Mouse (Mus musculus) gastrocnemius, adult 8-10 months (tissue): ENCODE results near the gene Avpr2. TPM values are rescaled to one million over a fixed set of nuclear protein-coding genes. Genes with fewer than 3 reads are reported as not detected.
A peak's percentile ranks its signal among the peaks of the same experiment; 100 is the strongest.

ENCODE experiments used
- DNase-seq, 2 experiments: peaks; one replicate each; pipeline ENCODE4 v3.0.0; 2022; ENCODE audit warnings: low spot score in 2 of 2
- total RNA-seq, 4 experiments: library from RNA; stranded (reverse); gene quantifications; 2 replicates each; pipeline ENCODE4 v1.2.4; 2022

Avpr2 gene
- not detected for total RNA-seq

DNA sequence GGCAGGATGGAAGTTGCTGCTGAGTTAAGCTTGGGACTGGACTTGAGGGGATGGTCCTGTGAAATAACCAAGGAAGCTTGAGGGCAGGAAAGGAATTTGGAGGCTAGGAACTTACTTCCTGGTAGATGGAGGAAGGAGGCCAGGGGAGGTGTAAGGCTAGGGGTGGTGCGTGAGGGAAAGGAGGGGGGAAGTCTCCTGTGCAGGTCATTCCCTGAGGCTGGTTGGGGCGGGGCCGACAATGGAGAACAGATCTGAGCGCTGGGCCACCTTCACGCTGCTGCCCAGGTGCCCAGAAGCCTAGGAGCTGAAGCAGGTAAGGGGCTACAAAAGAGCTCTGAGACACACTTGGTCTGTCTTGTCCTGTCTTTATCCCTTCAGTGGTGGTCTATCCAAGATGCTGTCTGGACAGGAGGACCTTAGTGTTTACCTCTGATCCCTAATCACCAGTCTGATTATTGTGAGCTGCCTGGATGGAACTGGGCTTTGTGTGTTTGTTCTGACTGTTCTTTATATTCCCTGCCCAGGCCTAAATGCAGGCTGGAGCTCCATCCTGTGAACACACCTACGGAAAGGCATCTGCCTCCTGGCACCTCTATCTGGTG lies at the start of gene Avpr2:
Avpr2 (plus strand) TSS at position 552 of the 602 bp plus-strand sequence.
- no peak for DNase-seq

DNA sequence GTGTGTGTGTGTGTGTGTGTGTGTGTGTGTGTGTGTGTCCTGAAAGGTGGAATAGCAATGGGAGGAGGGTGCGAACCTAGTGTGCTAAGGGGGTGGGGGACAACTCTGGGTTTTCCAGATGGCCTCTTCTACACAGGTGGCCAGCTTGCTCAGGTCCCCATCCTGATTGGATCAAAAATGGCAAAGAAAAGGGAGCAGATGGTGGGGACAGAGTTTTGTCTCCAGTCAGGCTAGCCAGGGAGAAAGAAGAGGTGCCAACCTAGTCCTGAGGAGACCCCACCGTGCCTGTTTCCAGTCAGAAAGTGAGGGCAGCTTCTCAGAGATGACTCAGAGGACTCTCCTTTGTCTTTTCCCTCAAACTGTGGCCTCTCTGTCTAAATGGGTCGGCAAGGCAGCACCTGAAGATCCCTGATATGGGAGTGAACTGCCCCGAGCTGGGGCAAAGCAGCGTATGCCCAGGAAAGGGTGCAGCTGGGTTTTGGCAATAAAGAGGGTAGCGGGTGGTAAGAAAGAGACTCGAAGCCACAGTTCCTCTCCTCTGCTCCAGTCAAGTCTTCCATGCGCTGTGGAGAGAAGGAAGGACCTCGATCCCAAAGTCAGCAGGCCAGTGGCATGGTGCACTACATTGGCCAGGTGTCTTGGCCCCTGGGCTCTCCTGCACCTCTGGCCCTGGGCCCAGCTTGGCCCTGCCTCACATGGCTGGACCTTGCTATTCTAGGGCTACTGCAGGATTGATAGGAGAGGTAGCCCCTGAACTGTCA lies 37.4 kb upstream of the Avpr2 start:
- DNase-seq = no peak

DNA sequence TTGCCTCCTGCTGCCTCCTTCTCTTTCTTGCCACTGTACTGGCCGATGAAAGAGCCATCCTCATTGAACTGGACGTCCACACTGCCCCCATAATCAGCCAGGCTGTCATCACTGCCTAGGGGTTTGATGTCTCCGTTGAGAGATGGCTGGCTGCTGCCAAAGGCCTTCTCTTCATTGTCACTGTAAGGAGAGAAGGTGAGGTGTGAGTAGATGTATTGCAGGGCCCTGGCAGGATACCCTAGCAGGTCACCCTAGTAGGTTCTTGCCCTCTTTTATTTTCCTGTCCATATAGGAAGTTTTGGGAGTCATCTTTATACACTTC lies 36.9 kb upstream of the Avpr2 start:
- no peak for DNase-seq

DNA sequence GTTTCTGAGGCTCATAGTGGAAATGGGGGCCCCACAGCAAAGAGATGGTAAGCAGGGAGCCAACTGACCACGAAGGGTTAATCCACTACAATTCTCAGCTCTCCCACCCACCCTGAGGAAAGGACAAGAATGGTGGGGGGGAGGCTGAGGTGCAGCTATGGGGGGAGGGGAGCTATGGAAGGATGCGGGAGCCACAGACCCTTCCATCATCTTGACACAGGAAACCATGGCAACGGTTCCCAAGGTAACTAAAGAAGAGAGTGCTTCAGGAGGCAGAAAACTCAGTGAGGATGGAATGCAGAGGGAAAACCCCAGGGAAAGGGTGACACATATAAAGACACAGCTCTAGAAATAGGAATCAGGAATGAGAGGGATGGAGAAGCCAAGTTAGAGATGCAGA lies 27.2 kb upstream of the Avpr2 start:
- DNase-seq = no peak

DNA sequence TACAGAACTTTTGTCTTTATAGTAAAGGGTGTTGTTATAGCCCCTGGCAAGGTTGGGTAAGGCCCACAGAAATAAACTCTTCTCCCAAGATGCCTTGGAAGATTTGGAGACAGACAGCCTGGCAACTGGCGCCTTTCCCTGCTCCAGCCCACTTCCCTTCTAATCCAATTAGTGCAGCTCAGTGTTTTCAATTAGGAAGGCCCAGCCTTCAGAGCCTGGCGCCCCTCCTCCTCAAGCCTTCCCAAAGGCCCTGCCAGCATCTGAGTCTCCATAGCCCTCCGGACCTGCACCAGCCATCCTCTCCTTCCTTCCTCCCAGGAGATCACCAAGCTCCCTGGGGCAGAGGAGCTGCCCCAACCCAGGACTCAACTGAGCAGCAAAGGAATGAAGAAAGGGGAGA lies 24.6 kb upstream of the Avpr2 start:
- no peak for DNase-seq

DNA sequence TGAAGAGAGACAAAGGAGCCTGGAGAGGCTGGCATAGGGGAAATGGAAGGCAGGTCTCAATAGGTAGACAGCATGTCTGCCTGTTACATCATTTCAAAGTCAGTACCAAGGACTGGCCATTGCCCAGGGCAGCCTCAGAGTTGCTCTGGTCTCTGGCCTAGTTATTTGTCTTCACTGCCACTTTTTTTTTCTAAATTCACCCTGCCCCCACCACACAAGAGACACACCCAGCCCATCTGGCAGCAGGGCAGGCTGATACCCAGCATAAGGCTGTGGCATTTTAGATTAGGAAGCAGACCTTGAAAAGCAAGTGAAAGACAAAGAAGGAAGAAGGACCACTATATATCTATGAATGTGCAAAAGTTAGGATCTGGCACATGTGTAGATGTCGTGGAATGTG lies 24.1 kb upstream of the Avpr2 start:
- DNase-seq = no peak

DNA sequence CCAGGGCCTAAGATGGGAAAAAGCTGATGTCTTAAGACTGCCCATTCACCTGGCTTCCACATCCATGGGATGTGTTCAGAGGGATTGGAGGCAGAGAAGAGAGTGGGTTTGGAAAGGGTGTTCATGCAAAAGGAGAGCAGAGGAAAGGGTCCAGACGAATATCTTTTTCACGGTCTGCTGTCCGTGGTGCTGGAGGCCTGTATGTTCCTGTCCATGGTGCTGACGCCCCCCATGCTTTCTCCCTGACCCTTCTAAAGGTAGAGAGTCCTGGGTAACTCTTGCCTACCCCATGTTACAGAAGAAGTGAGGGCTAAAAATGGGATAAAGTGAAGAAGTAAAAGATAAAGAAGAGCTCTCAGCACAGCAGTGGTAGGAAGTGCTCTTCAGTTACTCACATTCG lies 22.6 kb upstream of the Avpr2 start:
- DNase-seq = no peak

DNA sequence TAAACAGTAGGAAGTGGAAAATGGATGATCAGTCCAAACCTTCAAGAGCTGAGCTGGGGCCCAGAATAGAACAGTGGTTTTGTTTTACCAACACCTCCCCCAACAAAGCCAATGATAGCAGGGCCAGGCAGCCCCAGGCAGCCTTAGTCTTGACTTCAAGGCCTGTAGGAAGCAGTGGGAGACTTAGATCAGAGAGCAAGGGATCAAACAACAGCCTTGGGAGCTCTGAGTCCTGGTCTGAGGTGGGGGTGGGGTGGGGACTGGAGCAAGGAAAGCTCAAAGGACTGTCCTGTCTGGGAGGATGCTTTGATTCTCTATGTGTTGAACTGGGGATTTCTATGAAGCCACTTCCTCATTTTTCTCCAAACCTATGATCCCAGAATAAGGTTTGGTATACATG lies 20.4 kb upstream of the Avpr2 start:
- no peak for DNase-seq

DNA sequence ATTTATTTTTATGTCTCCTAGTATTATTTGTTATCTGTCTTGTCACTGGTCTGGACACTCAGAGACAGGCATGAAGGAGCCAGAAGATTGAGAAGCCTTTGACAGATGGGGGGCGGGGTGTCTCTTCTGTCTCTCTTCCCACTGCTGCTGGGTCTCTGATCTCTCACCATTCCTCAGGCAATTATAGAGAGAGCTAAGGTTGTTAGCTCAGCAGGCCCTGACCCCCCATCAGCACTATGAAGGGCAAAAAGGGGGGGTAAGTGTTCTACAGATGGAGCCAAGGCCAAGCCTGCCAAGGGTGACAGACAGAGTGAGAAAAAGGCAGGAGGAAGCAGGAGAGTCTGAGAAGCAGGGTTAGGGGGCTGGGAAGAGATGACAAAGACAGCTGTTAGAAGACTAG lies 19.9 kb upstream of the Avpr2 start:
- DNase-seq = no peak

DNA sequence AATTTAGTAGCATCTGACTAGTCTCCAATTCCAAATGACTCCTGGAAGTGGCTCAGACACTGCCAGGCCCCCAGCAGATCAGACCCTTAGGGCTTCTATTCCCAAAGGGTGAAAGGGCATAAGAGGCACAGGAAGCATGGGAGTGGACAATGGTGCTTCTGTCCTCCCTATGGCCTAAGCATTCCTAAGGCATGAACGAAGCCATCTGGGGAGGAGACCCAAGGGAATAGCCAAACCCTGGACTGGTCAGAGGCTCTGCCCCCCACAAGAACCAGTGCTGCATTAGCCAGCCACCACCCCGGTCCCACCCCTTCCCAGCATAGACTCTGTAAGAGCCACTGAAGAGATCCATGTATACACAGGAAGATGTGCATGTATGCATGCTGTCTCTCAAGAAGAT lies 16.0 kb upstream of the Avpr2 start:
- DNase-seq = no peak

DNA sequence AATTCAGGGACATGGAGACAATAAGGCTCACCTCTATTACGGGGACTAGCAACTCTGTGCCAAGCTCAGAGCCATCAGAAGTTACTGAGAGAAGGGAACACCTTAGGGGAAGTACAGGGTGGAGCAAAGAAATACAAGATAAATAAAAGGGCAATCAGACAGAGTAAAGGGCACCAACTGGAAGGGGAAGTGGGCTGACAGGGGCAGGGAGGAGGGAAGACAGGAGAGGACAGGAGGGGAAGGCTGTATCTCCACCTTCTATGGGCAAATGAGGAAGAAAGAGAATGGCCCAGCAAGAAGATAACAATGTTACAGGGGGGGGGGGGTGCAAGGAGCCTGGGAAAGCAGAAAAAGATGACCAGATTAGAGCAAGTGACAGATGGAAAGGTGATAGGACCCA lies 14.9 kb upstream of the Avpr2 start:
- DNase-seq = no peak

DNA sequence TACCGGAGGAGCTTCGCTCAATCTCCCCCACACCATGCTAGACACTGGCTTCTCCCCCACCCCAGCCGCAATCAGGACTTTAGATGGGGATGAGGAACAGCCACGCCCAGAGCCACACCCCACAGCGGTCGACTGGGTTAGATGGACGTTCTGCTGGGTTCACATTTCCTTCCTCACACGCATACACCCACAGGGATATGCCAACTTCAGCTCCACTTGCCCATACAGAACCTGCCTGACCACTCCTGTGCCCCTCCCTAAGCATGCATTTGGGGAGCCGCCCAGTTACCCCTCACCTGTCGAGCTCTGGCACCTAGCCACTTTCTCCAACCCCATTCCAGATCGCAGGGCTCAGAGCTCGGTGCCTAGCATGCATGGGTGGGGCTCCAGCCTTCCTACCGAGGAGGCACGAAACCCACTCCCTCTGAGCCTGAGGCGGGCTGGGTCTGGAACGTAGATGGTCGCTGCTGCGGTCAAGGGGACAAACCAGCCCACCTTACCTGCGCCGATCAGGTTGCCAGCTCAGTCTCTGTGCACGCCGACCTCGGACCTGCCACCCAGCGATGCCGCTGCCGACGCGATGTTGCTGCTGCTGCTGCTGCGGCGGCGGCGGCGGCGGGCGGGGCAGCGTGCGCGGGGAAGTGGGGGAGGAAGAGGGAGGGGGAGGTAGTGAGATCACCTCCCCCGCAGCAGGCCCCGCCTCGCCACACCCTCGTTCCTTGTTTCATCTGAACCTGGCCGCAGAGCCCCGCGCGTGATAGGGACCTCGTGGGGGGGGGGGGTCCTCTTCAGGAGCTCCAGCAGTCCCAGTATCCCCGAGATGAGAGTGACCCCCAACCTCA lies 11.5 kb upstream of the Avpr2 start:
- DNase-seq = no peak

DNA sequence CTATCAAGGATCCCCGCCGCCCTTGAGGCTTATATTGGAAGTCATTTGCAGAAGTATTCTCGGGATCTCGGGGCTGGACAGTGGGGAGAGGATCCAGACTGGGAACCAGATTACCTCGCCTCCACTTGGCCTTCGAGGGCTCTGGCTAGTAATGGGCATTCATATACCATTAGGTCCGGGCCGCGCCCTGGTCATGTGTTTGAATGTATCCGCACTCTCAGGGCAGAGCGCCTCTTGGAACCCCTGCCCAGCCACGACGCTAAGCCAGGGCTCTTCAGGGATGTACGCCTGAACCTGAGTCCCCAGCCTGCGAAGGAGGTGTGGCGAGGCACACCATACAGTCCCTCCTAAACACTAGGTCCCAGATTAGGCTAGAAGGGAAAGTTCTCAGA lies 10.9 kb upstream of the Avpr2 start:
- no peak for DNase-seq

DNA sequence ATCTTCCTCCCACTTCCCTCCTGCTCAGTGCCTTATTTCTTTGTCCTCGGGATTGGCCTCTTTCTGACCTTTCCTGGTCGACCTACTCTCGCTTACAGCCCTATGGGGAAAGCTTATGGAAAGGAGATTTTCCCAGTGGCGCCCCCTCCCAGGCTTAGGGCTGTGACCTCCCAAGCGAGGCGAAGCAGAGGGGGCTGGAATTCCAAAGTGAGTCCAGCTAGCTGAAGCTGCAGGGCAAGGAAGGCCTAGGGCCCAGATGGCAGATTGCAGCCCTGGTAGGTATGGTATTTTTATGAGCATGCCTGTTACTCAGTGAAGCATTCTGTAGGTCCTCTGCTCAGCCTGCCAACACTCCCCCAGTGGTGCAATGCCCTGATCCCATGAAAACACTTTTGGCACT lies 10.4 kb upstream of the Avpr2 start:
- DNase-seq = no peak

DNA sequence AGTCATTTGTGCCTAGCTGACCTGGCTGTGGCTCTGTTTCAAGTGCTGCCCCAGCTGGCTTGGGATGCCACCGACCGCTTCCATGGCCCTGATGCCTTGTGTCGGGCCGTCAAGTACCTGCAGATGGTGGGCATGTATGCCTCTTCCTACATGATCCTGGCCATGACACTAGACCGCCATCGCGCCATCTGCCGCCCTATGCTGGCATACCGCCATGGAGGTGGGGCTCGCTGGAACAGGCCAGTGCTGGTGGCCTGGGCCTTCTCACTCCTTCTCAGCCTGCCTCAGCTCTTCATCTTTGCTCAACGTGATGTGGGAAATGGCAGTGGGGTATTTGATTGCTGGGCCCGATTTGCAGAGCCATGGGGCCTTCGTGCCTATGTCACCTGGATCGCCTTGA lies 931 bp downstream of the Avpr2 start:
- DNase-seq = no peak

DNA sequence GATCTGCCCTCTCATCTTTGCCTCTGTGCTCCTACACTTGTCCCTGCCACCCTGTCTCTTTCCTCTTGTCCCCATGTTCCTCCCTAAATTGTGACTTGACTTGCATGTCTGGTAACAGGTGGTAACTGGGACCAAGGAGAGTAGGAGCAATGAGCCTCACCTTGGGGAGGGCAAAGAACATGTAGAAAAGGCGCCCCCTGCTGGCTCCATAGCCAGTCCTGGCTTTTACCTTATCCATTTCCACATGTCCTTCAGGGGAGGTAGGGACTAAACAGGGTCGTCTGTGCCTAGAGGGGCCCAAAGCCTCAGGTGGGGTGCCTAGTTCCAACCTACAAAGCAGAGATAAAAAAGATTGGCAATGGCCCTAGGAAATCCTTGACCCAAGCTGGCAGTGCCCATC lies 3.8 kb downstream of the Avpr2 start, which contains the start of gene L1cam:
L1cam (minus strand) TSS at position 387 of the 400 bp plus-strand sequence.
- peak in 1 of 2 experiments; percentile 22 for DNase-seq

DNA sequence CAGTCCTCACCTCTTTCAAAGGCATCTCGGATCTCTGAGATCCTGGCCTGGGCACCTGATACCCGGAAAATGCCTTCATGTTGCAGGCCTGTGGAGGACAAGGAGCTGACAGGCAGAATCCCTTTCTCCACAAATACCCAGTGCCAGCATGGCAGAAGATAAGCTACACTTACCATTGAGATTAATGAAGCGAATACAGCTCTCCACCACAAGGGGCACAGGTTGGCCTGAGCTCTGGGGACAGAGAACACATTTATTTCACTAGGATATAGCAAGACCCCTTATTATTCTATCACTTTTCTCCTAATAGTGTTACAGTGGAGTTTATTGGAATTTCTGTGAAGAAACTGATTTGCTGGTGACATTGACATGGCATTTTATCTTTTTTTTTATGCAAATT lies 6.1 kb downstream of the Avpr2 start:
- DNase-seq = no peak

DNA sequence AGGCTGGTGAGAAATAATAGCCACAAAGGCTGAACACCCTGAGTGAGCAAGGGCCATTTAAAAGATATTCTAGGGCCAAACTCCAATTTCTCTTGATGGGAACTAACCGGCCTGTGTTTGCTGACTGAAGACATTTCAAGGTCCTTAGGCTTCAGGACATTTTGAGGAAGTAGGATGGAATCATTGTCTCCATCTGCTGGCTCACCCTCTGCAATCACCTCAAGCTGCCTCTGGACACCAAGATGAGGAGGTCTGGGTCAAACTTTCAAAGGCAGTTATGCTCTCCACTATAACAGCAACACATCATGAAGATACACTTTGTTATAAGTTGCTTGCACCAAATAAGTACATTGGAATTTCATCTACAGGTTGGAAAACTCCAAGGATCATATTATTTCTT lies 18.1 kb downstream of the Avpr2 start:
- DNase-seq = no peak

DNA sequence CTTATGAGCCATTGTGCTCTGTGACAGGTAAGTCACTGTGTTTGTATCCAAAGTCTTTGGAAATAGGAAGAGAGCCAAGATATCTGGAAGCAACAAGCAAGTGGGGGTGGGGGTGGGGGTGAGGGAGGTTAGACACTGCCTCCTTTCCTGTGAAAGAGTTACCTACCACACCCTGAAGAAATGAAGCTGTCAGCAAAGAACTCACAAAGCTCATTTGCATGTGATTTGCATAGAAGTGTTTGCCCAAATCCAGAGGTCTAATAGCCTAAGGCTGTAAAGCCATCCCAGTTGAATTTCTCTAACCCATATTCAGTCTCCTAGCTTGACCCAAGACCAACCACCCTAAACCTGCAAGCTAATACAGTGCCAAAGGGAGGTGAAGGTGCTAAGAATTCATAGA lies 18.5 kb downstream of the Avpr2 start:
- DNase-seq = no peak

DNA sequence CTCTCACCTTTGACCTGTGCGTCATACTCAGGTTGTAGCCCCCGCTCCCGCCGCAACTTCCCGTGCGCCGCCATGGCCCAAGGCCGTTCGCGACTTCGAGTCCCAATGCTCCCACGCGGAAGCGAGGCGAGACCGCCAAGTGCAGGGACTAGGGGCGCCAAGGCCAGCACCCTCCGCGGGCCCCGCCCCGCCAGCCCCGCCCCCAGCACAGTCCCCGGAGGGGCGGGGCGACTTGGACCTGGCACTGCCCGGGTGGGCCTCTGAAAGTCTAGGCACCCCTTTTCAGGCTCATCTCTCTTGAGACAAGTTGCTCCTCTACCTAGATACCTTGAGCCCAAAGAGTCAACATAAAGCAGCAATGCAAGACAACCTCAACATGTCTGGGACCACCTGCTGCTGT lies 19.3 kb downstream of the Avpr2 start:
- no peak for DNase-seq

DNA sequence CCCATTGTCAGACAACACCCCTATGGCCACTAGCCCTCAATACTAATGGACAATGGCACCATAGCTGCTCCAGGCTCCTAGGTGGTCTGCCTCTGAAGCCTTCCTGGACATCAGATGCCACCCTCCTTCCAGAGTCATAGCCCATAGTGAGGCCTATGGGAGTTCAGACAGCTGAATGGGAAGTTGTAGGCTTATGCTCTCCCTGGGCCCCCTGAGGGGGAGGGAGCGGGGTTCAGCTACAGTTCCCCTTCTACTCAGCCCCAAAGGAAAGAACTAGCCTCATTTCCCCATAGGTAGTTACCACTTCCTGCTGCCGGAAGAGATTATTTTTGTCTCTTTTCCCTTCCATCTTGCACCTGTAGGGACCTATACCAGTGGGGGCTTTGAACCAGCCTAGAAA lies 19.7 kb downstream of the Avpr2 start:
- no peak for DNase-seq

DNA sequence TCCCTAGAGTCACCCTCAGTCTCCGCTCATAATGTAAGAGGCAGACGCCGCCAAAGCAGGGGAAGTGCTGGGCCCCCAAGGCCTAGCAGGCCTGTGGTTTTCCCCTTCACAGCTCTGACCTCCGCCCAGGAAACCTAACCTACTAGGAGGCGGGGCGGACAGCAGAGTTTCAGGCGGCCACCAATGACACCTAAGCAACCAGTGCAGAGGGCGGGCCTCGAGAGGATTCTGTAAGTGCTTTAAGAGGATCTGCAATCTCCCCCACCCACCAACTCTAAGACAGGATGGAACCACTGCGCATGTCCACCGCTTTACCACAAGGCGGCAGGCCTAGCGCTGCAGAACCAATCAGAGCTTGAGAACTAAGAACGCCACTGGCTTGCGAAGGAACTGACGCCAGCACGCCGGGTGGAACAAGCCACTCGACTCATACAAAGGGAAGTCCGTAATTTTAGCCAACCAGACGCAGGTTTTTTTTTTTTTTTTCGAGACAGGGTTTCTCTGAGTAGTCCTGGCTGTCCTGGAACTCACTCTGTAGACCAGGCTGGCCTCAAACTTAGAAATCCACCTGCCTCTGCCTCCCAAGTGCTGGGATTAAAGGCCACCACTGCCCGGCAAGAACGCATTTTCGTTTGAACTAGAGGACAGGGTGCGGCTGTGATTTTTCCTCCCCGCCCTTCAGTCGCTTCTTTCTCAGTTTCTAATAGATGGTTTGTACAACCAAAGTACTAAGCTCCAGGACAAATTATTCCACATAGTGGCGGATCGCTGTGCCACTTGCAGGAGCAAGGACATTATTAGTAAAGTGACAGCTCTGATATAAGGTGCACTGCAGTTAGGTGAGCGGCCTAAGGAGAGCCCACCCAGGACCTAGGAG lies 23.2 kb downstream of the Avpr2 start:
- DNase-seq = peak; percentile 77 to 83
